Mouse (Mus musculus): ENCODE results near the gene 1700067K01Rik. TPM values are rescaled to one million over a fixed set of nuclear protein-coding genes. Genes with fewer than 3 reads are reported as not detected.

Gene 1700067K01Rik
- polyA plus RNA-seq, 1 experiment from 2014 or later: 0.73 TPM

- H3K4me3 ChIP-seq: peak within 1 kb of the TSS; percentile 42
- no peaks in the 10 kb centered on the region for H3K36me3 ChIP-seq
- H3K4me2 ChIP-seq: peak within 1 kb of the TSS; percentile 71
- H3K27ac ChIP-seq: no peak within 1 kb of the TSS
- H3K9ac ChIP-seq: peak within 1 kb of the TSS; percentile 66
- peaks cover 75% of the 10 kb centered on the region for H3K27me3 ChIP-seq
- peaks cover 20% of the 10 kb centered on the region for H3K4me1 ChIP-seq
- no peaks in the 10 kb centered on the region for H3K9me3 ChIP-seq
- WGBS: 4% methylated on average over 40 of the region's 40 CpGs
- ATAC-seq (ENCODE audit: insufficient number of reproducible peaks, insufficient read depth, low FRiP score, low TSS enrichment, low read depth): no peak
Observed at GRCm38 (mm10) chr8:84042066-84042947, 41.0 kb downstream of the 1700067K01Rik start, which contains the start of gene Il27ra. Gene Il27ra (minus strand): TSS chr8:84042589.

- Histone ChIP-seq H3K9me3 (no peaks in the 10 kb centered on the region), H3K4me3 (peak overlapping the region; percentile 42; the same call in 1 of the 2 replicates), H3K4me2 (peak overlapping the region; percentile 71), H3K27me3 (peaks cover 71% of the 10 kb centered on the region), H3K9ac (no peak overlapping the region), H3K36me3 (no peaks in the 10 kb centered on the region), H3K27ac (no peak overlapping the region), H3K4me1 (peaks cover 20% of the 10 kb centered on the region)
- WGBS: 35% methylated on average over 12 of the region's 12 CpGs
- ATAC-seq (ENCODE audit: insufficient number of reproducible peaks, insufficient read depth, low FRiP score, low TSS enrichment, low read depth): no peak
Observed at GRCm38 (mm10) chr8:84042948-84043342, 41.6 kb downstream of the 1700067K01Rik start.

GRCm38 (mm10) chr8:84044103-84044502, 42.8 kb downstream of the 1700067K01Rik start:
- no peak overlapping the region for H3K4me2 ChIP-seq
- no peaks in the 10 kb centered on the region for H3K9me3 ChIP-seq
- peaks cover 20% of the 10 kb centered on the region for H3K4me1 ChIP-seq
- no peak overlapping the region for H3K27ac ChIP-seq
- WGBS: 5% methylated on average over 7 of the region's 7 CpGs
- no peak overlapping the region for H3K4me3 ChIP-seq
- H3K27me3 ChIP-seq: peaks cover 68% of the 10 kb centered on the region
- no peaks in the 10 kb centered on the region for H3K36me3 ChIP-seq
- ATAC-seq (ENCODE audit: insufficient number of reproducible peaks, insufficient read depth, low FRiP score, low TSS enrichment, low read depth): no peak
- H3K9ac ChIP-seq: no peak overlapping the region

GRCm38 (mm10) chr8:84044900-84045299, 43.6 kb downstream of the 1700067K01Rik start, which contains the start of gene Rln3:
Gene Rln3 (minus strand): TSS chr8:84045000.
- WGBS: 8% methylated on average over 9 of the region's 9 CpGs
- Histone ChIP-seq H3K36me3 (no peaks in the 10 kb centered on the region), H3K4me1 (peaks cover 20% of the 10 kb centered on the region), H3K9ac (0 out of 2 replicates have a peak within 1 kb of the TSS, but pooled peaks have one; percentile 49), H3K27me3 (peaks cover 67% of the 10 kb centered on the region), H3K4me3 (no peak within 1 kb of the TSS), H3K27ac (no peak within 1 kb of the TSS), H3K9me3 (no peaks in the 10 kb centered on the region), H3K4me2 (no peak within 1 kb of the TSS)
- no peak for ATAC-seq (ENCODE audit: insufficient number of reproducible peaks, insufficient read depth, low FRiP score, low TSS enrichment, low read depth)

GRCm38 (mm10) chr8:84046505-84046904, 45.2 kb downstream of the 1700067K01Rik start:
- Histone ChIP-seq H3K4me3 (no peak overlapping the region), H3K4me2 (no peak overlapping the region), H3K4me1 (peaks cover 20% of the 10 kb centered on the region), H3K9me3 (no peaks in the 10 kb centered on the region), H3K27me3 (peaks cover 51% of the 10 kb centered on the region), H3K36me3 (no peaks in the 10 kb centered on the region), H3K27ac (no peak overlapping the region), H3K9ac (no peak overlapping the region)
- 82% methylated on average over 3 of the region's 3 CpGs for WGBS
- ATAC-seq (ENCODE audit: insufficient number of reproducible peaks, insufficient read depth, low FRiP score, low TSS enrichment, low read depth): no peak

- Histone ChIP-seq H3K27me3 (peaks cover 34% of the 10 kb centered on the region), H3K27ac (no peak overlapping the region)
Observed at GRCm38 (mm10) chr8:84048171-84048570, 46.9 kb downstream of the 1700067K01Rik start.

GRCm38 (mm10) chr8:84052746-84053145, 51.4 kb downstream of the 1700067K01Rik start:
- no peak overlapping the region for H3K9ac ChIP-seq
- ATAC-seq (ENCODE audit: insufficient number of reproducible peaks, insufficient read depth, low FRiP score, low TSS enrichment, low read depth): no peak
- no peaks in the 10 kb centered on the region for H3K36me3 ChIP-seq
- no peak overlapping the region for H3K4me3 ChIP-seq
- no peak overlapping the region for H3K27ac ChIP-seq
- 77% methylated on average over 3 of the region's 3 CpGs for WGBS
- no peaks in the 10 kb centered on the region; the same call in 1 of the 2 replicates for H3K27me3 ChIP-seq
- H3K4me2 ChIP-seq: no peak overlapping the region
- no peaks in the 10 kb centered on the region for H3K4me1 ChIP-seq
- H3K9me3 ChIP-seq: no peaks in the 10 kb centered on the region

More at GRCm38 (mm10) chr8:84048171-84048570, 46.9 kb downstream of the 1700067K01Rik start:
- H3K9ac ChIP-seq: no peak overlapping the region
- no peak overlapping the region for H3K4me3 ChIP-seq
- peaks cover 7% of the 10 kb centered on the region; the same call in 1 of the 2 replicates for H3K4me1 ChIP-seq
- 71% methylated on average over 5 of the region's 5 CpGs for WGBS
- H3K9me3 ChIP-seq: no peaks in the 10 kb centered on the region
- no peak overlapping the region for H3K4me2 ChIP-seq
- no peaks in the 10 kb centered on the region for H3K36me3 ChIP-seq
- no peak for ATAC-seq (ENCODE audit: insufficient number of reproducible peaks, insufficient read depth, low FRiP score, low TSS enrichment, low read depth)

DNA sequence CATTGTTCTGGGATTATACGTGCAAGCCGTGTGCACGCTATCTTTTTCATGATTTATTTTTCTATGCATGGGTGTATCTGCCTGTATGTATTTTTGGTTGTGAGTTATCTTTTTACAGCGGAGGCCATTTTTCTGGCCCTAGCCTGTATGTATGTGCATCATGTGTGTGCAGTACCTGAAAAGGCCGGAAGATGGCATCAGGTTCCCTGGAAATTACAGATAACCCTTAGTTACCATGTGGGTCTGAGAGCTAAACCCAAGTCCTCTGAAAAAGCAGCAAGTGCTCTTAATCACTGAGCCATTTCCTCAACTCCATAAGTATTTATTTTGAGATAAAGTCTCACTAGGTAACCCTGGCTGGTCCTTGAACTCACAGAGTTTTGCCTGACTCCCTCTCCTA, 51.9 kb downstream of the 1700067K01Rik start:
- Histone ChIP-seq H3K27me3 (no peaks in the 10 kb centered on the region; the same call in 1 of the 2 replicates), H3K4me2 (no peak overlapping the region), H3K27ac (no peak overlapping the region), H3K36me3 (no peaks in the 10 kb centered on the region), H3K9ac (no peak overlapping the region), H3K9me3 (no peaks in the 10 kb centered on the region), H3K4me1 (no peaks in the 10 kb centered on the region), H3K4me3 (no peak overlapping the region)
- 95% methylated on average over 5 of the region's 5 CpGs for WGBS
- no peak for ATAC-seq (ENCODE audit: insufficient number of reproducible peaks, insufficient read depth, low FRiP score, low TSS enrichment, low read depth)

MicroRNA genes within 50 kb of the gene (microRNA counts, 519-probe panel; counts per million panel counts)
- 236 counts per million, percentile 44 among the panel's probes with 10 or more counts for microRNA mmu-miR-1199

Small RNAs within 50 kb of the gene (microRNA-seq; reads per million reads assigned to microRNA genes)
- not detected for gene Mir1199
- 3.7 reads per million, percentile 15 among the genes with 10 or more reads in this experiment for gene Mir8111

Other genes starting within 250 kb of the 1700067K01Rik start
- gene Adgrl1, start 101.4 kb upstream of the 1700067K01Rik start, polyA plus RNA-seq (2015; fragmentation: Nextera tagmentation; extraction: Ambion mirVana): 30.5 and 31.6 TPM in 2 replicates
- gene Gm10644, start 46.3 kb upstream of the 1700067K01Rik start, polyA plus RNA-seq (2015; fragmentation: Nextera tagmentation; extraction: Ambion mirVana): 0.55 and 0.63 TPM in 2 replicates
- gene Asf1b, start 46.0 kb upstream of the 1700067K01Rik start, polyA plus RNA-seq (2015; fragmentation: Nextera tagmentation; extraction: Ambion mirVana): 58.0 and 61.3 TPM in 2 replicates
- 148 and 159 TPM in 2 replicates for gene Prkaca, start 28.5 kb upstream of the 1700067K01Rik start, polyA plus RNA-seq (2015; fragmentation: Nextera tagmentation; extraction: Ambion mirVana)
- gene Samd1, start 3.8 kb upstream of the 1700067K01Rik start, polyA plus RNA-seq (2015; fragmentation: Nextera tagmentation; extraction: Ambion mirVana): 14.5 and 15.8 TPM in 2 replicates
- gene 2210011C24Rik, start 10.7 kb downstream of the 1700067K01Rik start, polyA plus RNA-seq (2015; fragmentation: Nextera tagmentation; extraction: Ambion mirVana): 0.59 TPM in 1 of 2 replicates, not detected in the other
- 6.9 and 8.5 TPM in 2 replicates for gene Palm3, start 20.0 kb downstream of the 1700067K01Rik start, polyA plus RNA-seq (2015; fragmentation: Nextera tagmentation; extraction: Ambion mirVana)
- gene Il27ra, start 41.1 kb downstream of the 1700067K01Rik start, polyA plus RNA-seq (2015; fragmentation: Nextera tagmentation; extraction: Ambion mirVana): 0.66 and 1.0 TPM in 2 replicates
- gene Rln3, start 43.5 kb downstream of the 1700067K01Rik start, polyA plus RNA-seq (2015; fragmentation: Nextera tagmentation; extraction: Ambion mirVana): not detected in 2 replicates
- gene Gm10643, start 63.6 kb downstream of the 1700067K01Rik start, polyA plus RNA-seq (2015; fragmentation: Nextera tagmentation; extraction: Ambion mirVana): 1.6 and 2.0 TPM in 2 replicates
- 8.7 and 10.1 TPM in 2 replicates for gene Rfx1, start 65.3 kb downstream of the 1700067K01Rik start, polyA plus RNA-seq (2015; fragmentation: Nextera tagmentation; extraction: Ambion mirVana)
- 10.8 and 12.2 TPM in 2 replicates for gene Dcaf15, start 103.3 kb downstream of the 1700067K01Rik start, polyA plus RNA-seq (2015; fragmentation: Nextera tagmentation; extraction: Ambion mirVana)
- gene Podnl1, start 124.5 kb downstream of the 1700067K01Rik start, polyA plus RNA-seq (2015; fragmentation: Nextera tagmentation; extraction: Ambion mirVana): 1.6 and 2.0 TPM in 2 replicates
- 28.2 and 30.7 TPM in 2 replicates for gene Cc2d1a, start 146.4 kb downstream of the 1700067K01Rik start, polyA plus RNA-seq (2015; fragmentation: Nextera tagmentation; extraction: Ambion mirVana)
- 1.4 and 1.8 TPM in 2 replicates for gene 4930432K21Rik, start 146.5 kb downstream of the 1700067K01Rik start, polyA plus RNA-seq (2015; fragmentation: Nextera tagmentation; extraction: Ambion mirVana)
- 2.9 and 5.2 TPM in 2 replicates for gene Nanos3, start 183.7 kb downstream of the 1700067K01Rik start, polyA plus RNA-seq (2015; fragmentation: Nextera tagmentation; extraction: Ambion mirVana)
- gene Zswim4, start 235.6 kb downstream of the 1700067K01Rik start, polyA plus RNA-seq (2015; fragmentation: Nextera tagmentation; extraction: Ambion mirVana): 19.6 and 22.6 TPM in 2 replicates
- 318 and 344 TPM in 2 replicates for gene D8Ertd738e, start 248.2 kb downstream of the 1700067K01Rik start, polyA plus RNA-seq (2015; fragmentation: Nextera tagmentation; extraction: Ambion mirVana)